Mouse (Mus musculus): ENCODE results near the gene Nr2f6.

Gene Nr2f6

DNA sequence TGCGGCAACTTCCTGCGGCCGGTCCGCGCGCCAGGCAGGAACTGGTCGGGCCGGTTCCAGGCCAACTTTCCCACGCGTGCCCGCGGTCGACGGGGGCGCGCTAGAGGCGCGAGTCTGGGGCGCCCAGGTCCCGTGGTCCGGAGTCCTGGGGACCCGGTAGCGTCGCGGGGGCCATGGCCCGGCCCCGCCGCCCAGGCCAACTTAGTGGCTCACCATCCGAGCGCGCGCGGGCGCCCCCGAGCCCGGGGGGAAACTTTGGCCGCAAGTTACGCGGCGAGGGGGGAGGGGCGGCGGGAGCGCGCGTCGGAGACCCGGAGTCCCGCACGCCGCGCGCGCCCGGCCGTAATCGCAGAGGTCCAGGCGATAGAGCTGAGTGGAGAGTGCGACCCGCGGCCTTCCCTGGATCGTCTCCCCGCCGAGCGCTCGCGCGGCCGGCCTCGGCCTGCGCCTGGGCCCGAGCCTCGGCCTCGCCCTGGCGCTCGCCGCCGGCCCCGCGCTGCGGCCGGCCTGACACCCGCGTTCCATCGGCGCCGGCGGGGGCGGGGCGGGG lies at the start of gene Nr2f6:
Gene Nr2f6 (minus strand): TSS at position 540 of the 550 bp plus-strand sequence.
- DNase-seq (ENCODE audit: low read depth, low spot score), result no peak

GRCm38 (mm10) chr8:71422121-71422520 lies 40.4 kb upstream of the Nr2f6 start:
- no peak for DNase-seq (ENCODE audit: low read depth, low spot score)

GRCm38 (mm10) chr8:71411535-71412273 lies 29.9 kb upstream of the Nr2f6 start:
- DNase-seq (ENCODE audit: low read depth, low spot score), result no peak

DNA sequence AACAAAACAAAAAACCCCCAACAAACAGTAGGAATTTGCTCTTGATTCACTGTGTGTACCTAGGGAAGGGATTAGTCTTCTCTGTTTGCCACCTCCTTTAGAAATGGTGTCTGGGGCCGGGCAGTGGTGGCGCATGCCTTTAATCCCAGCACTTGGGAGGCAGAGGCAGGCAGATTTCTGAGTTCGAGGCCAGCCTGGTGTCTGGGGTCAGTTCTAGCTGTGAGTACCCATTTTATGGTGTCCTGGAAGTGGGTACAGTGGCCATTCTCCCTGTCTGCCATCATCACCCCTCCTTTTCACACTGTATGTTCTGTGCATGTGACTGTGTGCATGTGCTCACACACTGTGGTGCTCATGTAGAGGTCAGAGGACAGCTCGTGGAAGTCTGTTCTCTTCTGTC lies 26.5 kb upstream of the Nr2f6 start:
- DNase-seq (ENCODE audit: low read depth, low spot score), result no peak

DNA sequence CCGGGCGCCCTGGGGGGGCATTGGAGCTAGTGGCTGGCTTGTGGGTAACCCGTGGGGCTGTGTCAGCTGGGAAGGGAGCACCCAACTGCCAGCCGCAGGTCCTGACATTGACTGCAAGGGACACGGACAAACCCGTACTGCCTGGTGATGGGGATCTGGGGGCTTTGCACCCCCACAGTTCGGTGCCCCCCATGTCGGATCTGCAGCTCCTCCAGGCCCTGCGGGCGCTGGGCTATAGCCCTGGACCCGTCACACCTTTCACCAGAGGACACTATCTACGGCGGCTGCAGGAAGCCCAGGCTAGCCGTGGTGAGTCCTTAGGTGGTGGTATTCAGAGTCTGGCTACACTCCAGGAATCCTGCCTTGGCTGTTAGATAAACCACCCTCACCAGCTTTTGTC lies 25.7 kb upstream of the Nr2f6 start:
- no peak for DNase-seq (ENCODE audit: low read depth, low spot score)

GRCm38 (mm10) chr8:71406099-71407015 lies 24.6 kb upstream of the Nr2f6 start:
- DNase-seq (ENCODE audit: low read depth, low spot score), result peak; percentile 54

DNA sequence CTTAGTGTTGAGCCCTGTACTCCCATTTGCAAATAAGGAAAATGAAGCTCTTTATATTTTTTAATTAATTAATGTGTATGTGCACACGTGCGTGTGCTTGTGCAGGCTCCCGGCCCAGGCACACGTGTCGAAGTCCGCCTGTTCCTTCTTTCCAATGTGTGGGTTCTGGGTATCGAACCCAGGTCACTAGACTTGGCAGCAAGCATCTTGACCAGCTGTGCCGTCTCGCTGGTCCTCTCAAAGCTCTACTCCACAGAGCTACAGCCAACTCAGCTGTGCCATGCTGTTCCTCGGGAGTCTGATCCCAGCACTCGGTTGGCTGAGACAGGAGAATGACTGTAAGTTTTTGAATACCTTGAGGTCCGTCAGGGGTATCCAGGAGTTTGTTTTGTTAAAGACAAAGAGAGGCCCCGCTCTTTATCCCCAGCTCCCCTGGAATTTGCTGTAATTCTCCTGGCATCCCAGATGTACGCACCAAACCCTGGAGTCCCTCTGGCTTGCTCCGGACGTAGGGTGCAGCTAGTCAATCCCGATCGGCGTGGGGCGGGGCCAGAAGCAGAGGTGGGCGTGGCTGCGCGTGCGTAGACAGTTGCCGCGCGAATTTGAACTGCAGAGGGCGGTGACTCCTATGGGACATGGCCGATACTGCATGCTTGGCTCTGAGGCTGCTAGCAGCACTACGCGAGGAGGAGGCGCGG lies 23.8 kb upstream of the Nr2f6 start, which contains the start of gene Ankle1:
Gene Ankle1 (plus strand): TSS at position 610 of the 698 bp plus-strand sequence.
- peak; percentile 93 for DNase-seq (ENCODE audit: low read depth, low spot score)

DNA sequence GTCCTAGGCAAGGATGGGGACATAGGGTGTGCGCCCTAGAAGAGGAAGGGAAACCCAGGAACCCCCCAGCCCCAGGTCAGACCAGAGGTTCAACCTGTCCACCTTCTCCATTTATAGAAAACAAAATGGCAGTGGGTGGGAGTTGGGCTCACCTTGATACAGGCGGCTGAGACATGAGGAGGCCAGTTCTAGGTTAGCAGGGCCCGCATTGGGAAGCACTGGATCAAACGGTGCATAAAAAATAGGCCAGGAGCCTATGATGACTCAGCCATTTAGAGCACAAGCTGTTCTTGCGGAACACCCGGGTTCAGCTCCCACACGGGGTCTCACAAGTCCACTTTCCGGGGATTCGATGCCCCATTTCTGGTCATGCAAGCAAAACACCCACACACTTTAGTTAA lies 23.2 kb upstream of the Nr2f6 start:
- DNase-seq (ENCODE audit: low read depth, low spot score), result peak; percentile 25

DNA sequence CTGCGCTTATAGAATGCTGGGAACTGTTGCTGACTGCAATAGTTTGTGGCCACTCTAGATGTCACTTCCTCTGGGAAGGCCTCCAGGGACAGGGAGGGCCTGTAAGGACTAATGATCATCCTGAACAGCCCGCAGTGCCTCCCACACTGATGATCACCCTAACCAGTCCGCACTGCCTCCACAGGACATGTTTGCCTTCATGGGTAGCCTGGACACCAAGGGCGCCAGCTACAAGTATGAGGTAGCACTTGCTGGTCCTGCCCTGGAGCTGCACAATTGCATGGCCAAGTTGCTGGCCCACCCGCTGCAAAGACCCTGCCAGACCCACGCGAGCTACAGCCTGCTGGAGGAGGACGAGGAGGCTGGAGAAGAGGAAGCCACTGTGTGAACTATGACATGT lies 22.3 kb upstream of the Nr2f6 start:
- no peak for DNase-seq (ENCODE audit: low read depth, low spot score)

DNA sequence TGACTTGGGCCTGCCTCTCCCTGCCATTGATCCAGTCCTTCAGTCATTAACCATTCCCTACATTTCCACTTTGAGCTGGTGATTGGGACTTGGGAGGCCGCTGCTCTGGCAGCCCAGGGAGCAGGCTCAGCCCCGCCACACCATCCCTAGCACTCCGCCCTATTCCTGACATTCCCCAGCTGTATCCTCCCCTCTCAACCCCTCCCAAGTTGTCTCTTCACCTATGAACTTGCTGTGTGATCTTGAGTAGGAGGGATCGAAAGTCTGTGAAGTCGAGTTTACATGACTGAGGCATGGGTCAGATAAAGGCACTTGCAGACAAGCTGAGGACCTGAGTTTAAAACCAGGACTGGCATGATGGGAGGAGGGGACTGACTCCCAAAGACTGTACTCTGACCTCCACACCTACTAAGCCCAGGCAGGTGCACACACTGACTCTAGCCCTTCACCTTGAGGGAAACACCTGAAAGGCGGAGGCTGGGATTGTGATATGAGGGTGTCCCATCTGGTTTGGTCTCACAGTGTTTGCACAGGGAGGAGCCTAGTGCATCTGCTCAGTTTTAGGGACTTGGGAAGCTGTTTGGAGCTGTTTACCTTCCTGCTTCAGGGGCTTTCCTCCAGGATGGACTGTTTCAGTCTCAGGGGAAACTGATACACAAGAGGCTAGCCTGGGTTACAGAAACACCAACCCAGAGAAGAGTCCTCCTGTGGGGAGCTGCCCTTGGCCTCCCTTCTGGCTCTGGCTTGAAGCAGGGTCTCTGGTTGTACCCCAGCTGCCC lies 21.5 kb upstream of the Nr2f6 start:
- DNase-seq (ENCODE audit: low read depth, low spot score), result no peak

- no peak for DNase-seq (ENCODE audit: low read depth, low spot score)
Measured at GRCm38 (mm10) chr8:71402446-71402964, 20.7 kb upstream of the Nr2f6 start.

GRCm38 (mm10) chr8:71401454-71401853 lies 19.7 kb upstream of the Nr2f6 start:
- DNase-seq (ENCODE audit: low read depth, low spot score), result no peak

- DNase-seq (ENCODE audit: low read depth, low spot score), result no peak
Measured at GRCm38 (mm10) chr8:71400826-71401225, 19.1 kb upstream of the Nr2f6 start.

GRCm38 (mm10) chr8:71397701-71398100 lies 15.9 kb upstream of the Nr2f6 start:
- DNase-seq (ENCODE audit: low read depth, low spot score), result no peak

DNA sequence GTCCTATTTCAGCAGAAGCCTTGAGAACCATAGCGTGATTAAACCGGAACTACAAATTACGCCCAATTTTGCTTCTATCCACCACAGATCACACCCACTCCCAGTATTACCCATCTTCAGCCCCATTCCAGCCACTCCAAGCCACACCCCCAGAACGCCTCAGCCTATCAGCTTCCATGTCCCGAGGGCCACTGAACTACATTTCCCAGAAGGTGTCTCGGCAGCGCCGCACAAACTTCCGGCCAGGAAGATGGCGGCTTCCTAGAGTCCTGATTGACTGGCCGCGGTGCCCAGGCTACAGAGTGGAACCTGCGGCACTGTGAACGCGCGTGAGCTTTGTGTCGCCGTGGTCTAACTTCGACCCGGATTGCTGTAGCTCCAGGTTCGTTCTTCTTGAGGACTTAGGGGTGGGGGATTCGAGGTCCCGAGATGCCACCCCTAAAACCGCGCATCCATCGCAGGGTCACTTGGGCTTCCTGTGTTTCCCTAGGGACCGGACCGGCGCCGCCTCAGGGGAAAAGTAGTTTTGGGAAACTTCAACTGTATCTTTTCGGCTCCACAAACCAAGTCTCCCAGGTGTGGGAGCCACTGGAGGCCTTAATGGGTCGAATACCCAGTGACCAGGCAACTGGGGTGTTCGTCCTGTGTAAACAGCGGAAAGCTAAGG lies 15.0 kb upstream of the Nr2f6 start, which contains the start of gene Babam1:
Gene Babam1 (plus strand): TSS at position 223 of the 667 bp plus-strand sequence.
- DNase-seq (ENCODE audit: low read depth, low spot score), result peak; percentile 87

- DNase-seq (ENCODE audit: low read depth, low spot score), result no peak
Measured at GRCm38 (mm10) chr8:71395629-71396028, 13.9 kb upstream of the Nr2f6 start, which contains the start of gene Ushbp1. Ushbp1 (minus strand) TSS chr8:71395802.

- DNase-seq (ENCODE audit: low read depth, low spot score), result no peak
Measured at GRCm38 (mm10) chr8:71395071-71395470, 13.3 kb upstream of the Nr2f6 start.

- DNase-seq (ENCODE audit: low read depth, low spot score), result no peak
Measured at GRCm38 (mm10) chr8:71394481-71394880, 12.7 kb upstream of the Nr2f6 start.

DNA sequence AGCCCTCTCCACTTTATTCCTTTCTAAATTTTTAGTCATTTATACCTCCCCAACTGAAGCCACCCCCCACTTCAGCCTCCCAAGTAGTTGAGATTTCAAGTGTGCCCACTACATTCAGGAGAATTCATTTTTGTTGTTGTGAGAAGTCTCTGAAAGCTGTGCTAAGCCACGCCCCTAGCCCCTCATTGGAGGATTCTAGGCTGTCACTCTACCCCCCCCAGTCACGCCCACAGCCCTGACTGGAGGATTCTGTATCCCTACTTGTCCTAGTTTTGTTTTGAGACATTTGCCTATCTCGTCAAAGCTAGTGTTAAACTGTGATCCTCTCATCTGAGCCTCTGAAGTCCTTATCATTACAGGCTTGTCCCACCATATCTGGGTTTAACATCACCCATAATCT lies 11.1 kb upstream of the Nr2f6 start:
- no peak for DNase-seq (ENCODE audit: low read depth, low spot score)

- DNase-seq (ENCODE audit: low read depth, low spot score), result no peak
Measured at GRCm38 (mm10) chr8:71392391-71392790, 10.6 kb upstream of the Nr2f6 start.

All from c-Kit-negative CD71-positive TER-119-positive erythroid progenitor cells, embryonic 14.5 days (primary cell).